Mouse (Mus musculus) neural tube, embryonic 12.5 days (tissue): Measurements from ENCODE around the gene Olfr960. TPM values are rescaled to one million over a fixed set of nuclear protein-coding genes. Genes with fewer than 3 reads are reported as not detected.

Experiments used
- ATAC-seq: fragments of 200-750 bp; cut with Nextera tagmentation; 2 replicates; pipeline ENCODE4 v1.8.0; 2017; ENCODE audit warnings: low read depth, mild to moderate bottlenecking, moderate TSS enrichment, moderate library complexity; ENCODE audit not compliant: low FRiP score
- H3K27ac ChIP-seq: fragments of 300-500 bp; sonication (generic); 2 replicates; pipeline ENCODE4 v1.5.1; 2016
- H3K27me3 ChIP-seq: fragments of 300-500 bp; sonication (generic); replicated peaks from 2 replicates; pipeline ENCODE4 v1.6.1; 2016; ENCODE audit warnings: mild to moderate bottlenecking
- H3K36me3 ChIP-seq: fragments of 300-500 bp; sonication (generic); 2 replicates; pipeline ENCODE4 v1.6.1; 2016; ENCODE audit warnings: mild to moderate bottlenecking
- H3K4me1 ChIP-seq: fragments of 300-500 bp; sonication (generic); 2 replicates; pipeline ENCODE4 v1.6.1; 2016
- H3K4me2 ChIP-seq: fragments of 300-500 bp; sonication (generic); replicated peaks from 2 replicates; pipeline ENCODE4 v1.6.1; 2016; ENCODE audit warnings: mild to moderate bottlenecking
- H3K4me3 ChIP-seq: fragments of 300-500 bp; sonication (generic); 2 replicates; pipeline ENCODE4 v1.5.1; 2016
- H3K9ac ChIP-seq: fragments of 300-500 bp; sonication (generic); 2 replicates; pipeline ENCODE4 v1.6.1; 2016; ENCODE audit warnings: mild to moderate bottlenecking
- H3K9me3 ChIP-seq: fragments of 300-500 bp; sonication (generic); 2 replicates; pipeline ENCODE4 v1.6.1; 2016; ENCODE audit warnings: mild to moderate bottlenecking
- WGBS: fragments of 180-500 bp; shearing (Covaris S2); methylation state at CpG from one replicate; pipeline ENCODE4 v1.1.7; 2016; 5-methylcytosine and 5-hydroxymethylcytosine counted together
- polyA plus RNA-seq: library from polyadenylated mRNA; unstranded; fragments of >200 nt; fragmentation: Nextera tagmentation; extraction: Ambion mirVana; gene quantifications from 2 replicates; pipeline ENCODE4 v1.2.1, GENCODE M21; 2016

The Olfr960 gene
- polyA plus RNA-seq, 1 experiment from 2014 or later, result not detected

DNA sequence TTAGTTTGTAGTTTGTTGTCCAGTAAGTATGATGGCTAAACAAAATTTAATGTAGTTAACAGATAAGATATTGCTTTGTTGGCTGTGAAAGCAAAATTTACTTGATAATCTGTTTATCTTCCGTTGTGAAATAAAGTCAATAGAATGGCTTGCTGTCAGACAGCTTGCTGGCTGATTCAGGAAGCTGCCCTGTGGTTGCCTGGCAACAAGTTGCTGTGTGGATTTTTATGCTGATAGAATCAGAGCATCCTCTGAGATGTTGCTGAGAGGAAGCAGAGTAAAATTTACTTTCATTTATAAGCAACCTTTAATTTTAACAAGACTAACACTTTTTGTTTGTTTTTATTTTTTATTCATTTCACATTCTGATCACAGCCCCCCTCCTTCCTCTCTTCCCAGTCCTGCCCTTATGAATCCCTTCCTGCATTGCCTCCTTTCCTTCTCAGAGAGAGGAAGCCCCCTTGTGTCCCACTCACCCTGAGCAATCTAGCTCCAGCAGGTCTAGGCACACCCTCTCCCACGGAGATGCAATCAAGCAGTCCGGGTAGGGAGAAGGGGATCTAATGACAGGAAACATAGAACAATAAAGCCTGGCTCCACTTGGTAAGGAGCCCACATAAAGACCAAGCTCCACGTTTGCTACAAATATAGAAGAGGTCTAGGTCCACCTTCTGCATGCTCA, 12.9 kb downstream of the Olfr960 start:
- Histone ChIP-seq H3K27ac (no peak overlapping the region), H3K9me3 (no peaks in the 10 kb centered on the region), H3K27me3 (no peaks in the 10 kb centered on the region), H3K4me3 (no peak overlapping the region), H3K4me1 (no peaks in the 10 kb centered on the region), H3K9ac (no peak overlapping the region), H3K4me2 (no peak overlapping the region), H3K36me3 (no peaks in the 10 kb centered on the region)
- no peak for ATAC-seq
- WGBS, result 15% methylated on average over 4 of the region's 4 CpGs

DNA sequence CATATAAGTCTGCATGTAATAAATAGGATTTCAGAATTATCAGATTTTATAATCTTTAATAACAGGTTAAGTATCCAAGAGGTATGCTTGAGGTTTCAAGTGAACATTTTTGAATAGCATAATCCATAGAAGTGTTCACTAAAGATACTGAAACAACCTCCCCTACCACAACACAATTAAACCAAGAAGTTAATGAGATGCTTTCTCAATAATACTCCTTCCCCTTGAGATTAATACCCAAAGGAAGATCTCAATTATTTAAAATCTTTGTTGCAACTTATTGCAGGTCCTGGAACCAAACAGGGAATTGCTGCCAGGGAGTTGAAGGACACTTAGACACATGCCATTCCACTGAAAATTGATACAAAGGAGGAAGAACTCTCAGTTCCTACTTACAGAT, 23.6 kb downstream of the Olfr960 start, which contains the start of gene Olfr961:
Gene Olfr961, plus strand, starts transcription at position 301 of the 400 bp plus-strand sequence.
- Histone ChIP-seq H3K27me3 (no peaks in the 10 kb centered on the region), H3K4me2 (no peak within 1 kb of the TSS), H3K27ac (no peak within 1 kb of the TSS), H3K36me3 (no peaks in the 10 kb centered on the region), H3K4me1 (no peaks in the 10 kb centered on the region), H3K4me3 (no peak within 1 kb of the TSS), H3K9ac (no peak within 1 kb of the TSS), H3K9me3 (no peaks in the 10 kb centered on the region)
- ATAC-seq, result no peak

DNA sequence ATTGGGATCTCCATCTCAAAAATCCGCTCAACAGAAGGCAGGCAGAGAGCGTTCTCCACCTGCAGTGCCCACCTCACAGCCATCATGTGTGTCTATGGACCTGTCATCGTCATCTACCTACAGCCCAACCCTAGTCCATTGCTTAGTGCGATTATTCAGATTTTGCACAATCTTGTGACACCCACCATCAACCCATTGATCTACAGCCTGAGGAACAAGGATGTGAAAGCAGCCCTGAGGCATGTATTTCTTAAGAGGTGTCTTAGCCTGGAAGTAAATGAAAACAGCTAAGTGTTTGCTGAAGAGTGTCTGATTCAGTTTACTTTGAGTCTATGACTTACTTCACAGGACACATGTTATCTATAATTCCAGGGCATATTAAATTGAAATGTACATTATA, 26.2 kb downstream of the Olfr960 start:
- Histone ChIP-seq H3K4me1 (no peaks in the 10 kb centered on the region), H3K9me3 (no peaks in the 10 kb centered on the region), H3K9ac (no peak overlapping the region), H3K27ac (no peak overlapping the region), H3K4me3 (no peak overlapping the region), H3K36me3 (no peaks in the 10 kb centered on the region), H3K27me3 (no peaks in the 10 kb centered on the region), H3K4me2 (no peak overlapping the region)
- WGBS, result 99% methylated on average over 4 of the region's 4 CpGs
- no peak for ATAC-seq

DNA sequence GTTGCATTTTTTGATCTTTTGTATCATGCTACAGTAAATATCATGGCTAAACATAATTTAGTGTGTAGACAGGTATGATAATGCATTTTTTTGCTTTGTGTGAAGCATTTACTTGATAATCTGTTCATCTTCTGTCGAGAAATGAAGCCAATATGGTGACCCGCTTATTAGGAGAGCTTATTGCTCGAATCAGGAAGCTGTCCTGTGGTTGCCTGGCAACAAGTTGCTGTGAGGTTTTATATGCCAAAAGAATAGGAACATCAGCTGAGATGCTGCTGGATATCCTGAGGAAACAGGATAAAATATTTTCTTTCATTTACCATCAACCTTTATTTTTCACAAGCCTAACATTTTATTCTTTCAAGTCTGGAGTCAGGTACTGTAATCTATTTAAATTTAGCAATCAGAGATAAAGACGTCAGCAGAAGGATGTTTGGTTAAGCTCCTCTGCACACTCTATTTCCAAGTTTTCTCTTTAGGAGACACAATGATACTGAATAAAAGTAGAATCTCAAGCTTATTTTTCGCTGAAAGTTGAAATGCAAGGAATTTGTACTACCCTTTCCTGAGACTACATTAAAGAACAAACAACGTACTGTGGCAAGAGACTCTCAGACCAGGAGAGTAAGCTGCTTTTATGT, 33.7 kb downstream of the Olfr960 start:
- no peaks in the 10 kb centered on the region for H3K36me3 ChIP-seq
- no peak overlapping the region for H3K4me2 ChIP-seq
- H3K27me3 ChIP-seq, result no peaks in the 10 kb centered on the region
- WGBS, result 82% methylated on average over 6 of the region's 6 CpGs
- no peak for ATAC-seq
- H3K27ac ChIP-seq, result no peak overlapping the region
- H3K4me1 ChIP-seq, result no peaks in the 10 kb centered on the region
- H3K9me3 ChIP-seq, result no peaks in the 10 kb centered on the region
- H3K4me3 ChIP-seq, result no peak overlapping the region
- no peak overlapping the region for H3K9ac ChIP-seq

DNA sequence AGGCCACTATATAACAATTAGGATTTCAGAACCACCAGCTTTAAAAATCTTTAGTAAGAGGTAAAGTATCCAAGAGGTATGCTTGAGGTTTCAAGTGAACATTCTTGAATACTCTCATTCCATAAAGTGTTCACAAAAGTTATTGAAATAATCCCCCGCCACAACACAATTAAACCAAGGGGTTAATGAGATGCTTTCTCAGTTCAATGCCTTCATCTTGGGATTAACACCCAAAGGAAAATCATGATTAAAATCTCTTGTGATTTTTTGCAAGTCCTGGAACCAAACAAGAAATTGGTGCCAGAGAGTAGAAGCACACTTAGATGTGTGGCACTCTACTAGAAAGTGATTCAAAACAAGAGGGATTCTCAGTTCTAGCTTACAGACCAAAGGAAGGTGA, 45.7 kb downstream of the Olfr960 start, which contains the start of gene Olfr963:
Gene Olfr963, plus strand, starts transcription at position 301 of the 400 bp plus-strand sequence.
- no peak within 1 kb of the TSS for H3K27ac ChIP-seq
- H3K36me3 ChIP-seq, result no peaks in the 10 kb centered on the region
- no peaks in the 10 kb centered on the region for H3K4me1 ChIP-seq
- ATAC-seq, result no peak
- no peak within 1 kb of the TSS for H3K9ac ChIP-seq
- no peaks in the 10 kb centered on the region for H3K9me3 ChIP-seq
- no peaks in the 10 kb centered on the region for H3K27me3 ChIP-seq
- no peak within 1 kb of the TSS for H3K4me3 ChIP-seq
- WGBS, result 89% methylated on average over 1 of the region's 1 CpGs
- H3K4me2 ChIP-seq, result no peak within 1 kb of the TSS

DNA sequence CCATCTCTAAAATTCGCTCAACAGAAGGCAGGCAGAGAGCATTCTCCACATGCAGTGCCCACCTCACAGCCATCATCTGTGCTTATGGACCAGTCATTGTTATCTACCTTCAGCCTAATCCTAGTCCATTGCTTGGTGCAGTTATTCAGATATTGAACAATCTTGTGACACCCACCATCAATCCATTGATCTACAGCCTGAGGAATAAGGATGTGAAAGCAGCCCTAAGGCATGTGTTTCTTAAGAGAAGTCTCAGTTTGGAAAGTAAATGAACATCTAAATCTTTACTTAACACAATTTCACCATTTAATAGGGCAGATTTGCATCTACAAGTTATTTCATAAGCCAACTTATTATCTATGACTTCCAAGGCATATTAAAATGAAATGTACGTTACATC, 48.5 kb downstream of the Olfr960 start:
- H3K4me3 ChIP-seq, result no peak overlapping the region
- no peaks in the 10 kb centered on the region for H3K9me3 ChIP-seq
- no peak overlapping the region for H3K9ac ChIP-seq
- no peaks in the 10 kb centered on the region for H3K4me1 ChIP-seq
- H3K27ac ChIP-seq, result no peak overlapping the region
- no peaks in the 10 kb centered on the region for H3K27me3 ChIP-seq
- 78% methylated on average over 2 of the region's 2 CpGs for WGBS
- H3K4me2 ChIP-seq, result no peak overlapping the region
- no peak for ATAC-seq
- H3K36me3 ChIP-seq, result no peaks in the 10 kb centered on the region

Other genes starting within 250 kb of the Olfr960 start
- gene Olfr951, start 234.0 kb upstream of the Olfr960 start, polyA plus RNA-seq, result not detected in 2 replicates
- not detected in 2 replicates for gene Olfr952, start 194.2 kb upstream of the Olfr960 start, polyA plus RNA-seq
- not detected in 2 replicates for gene Olfr954, start 164.7 kb upstream of the Olfr960 start, polyA plus RNA-seq
- gene Olfr955, start 149.4 kb upstream of the Olfr960 start, polyA plus RNA-seq, result not detected in 2 replicates
- gene Olfr44, start 127.4 kb upstream of the Olfr960 start, polyA plus RNA-seq, result not detected in 2 replicates
- not detected in 2 replicates for gene Olfr957, start 105.6 kb upstream of the Olfr960 start, polyA plus RNA-seq
- not detected in 2 replicates for gene Olfr958, start 67.3 kb upstream of the Olfr960 start, polyA plus RNA-seq
- not detected in 2 replicates for gene Olfr959, start 45.8 kb upstream of the Olfr960 start, polyA plus RNA-seq
- gene AW551984, start 17.0 kb upstream of the Olfr960 start, polyA plus RNA-seq, result 26.1 and 26.5 TPM in 2 replicates
- not detected in 2 replicates for gene Olfr148, start 10.7 kb upstream of the Olfr960 start, polyA plus RNA-seq
- gene Olfr961, start 23.7 kb downstream of the Olfr960 start, polyA plus RNA-seq, result not detected in 2 replicates
- not detected in 2 replicates for gene Olfr963, start 45.8 kb downstream of the Olfr960 start, polyA plus RNA-seq
- gene Olfr149, start 85.7 kb downstream of the Olfr960 start, polyA plus RNA-seq, result not detected in 2 replicates
- gene Olfr965, start 90.0 kb downstream of the Olfr960 start, polyA plus RNA-seq, result not detected in 2 replicates
- not detected in 2 replicates for gene Olfr150, start 109.6 kb downstream of the Olfr960 start, polyA plus RNA-seq
- gene Olfr967, start 124.9 kb downstream of the Olfr960 start, polyA plus RNA-seq, result not detected in 2 replicates
- gene Olfr968, start 161.9 kb downstream of the Olfr960 start, polyA plus RNA-seq, result not detected in 2 replicates
- not detected in 2 replicates for gene Olfr969, start 169.6 kb downstream of the Olfr960 start, polyA plus RNA-seq
- gene Olfr970, start 187.5 kb downstream of the Olfr960 start, polyA plus RNA-seq, result not detected in 2 replicates
- gene Olfr971, start 215.5 kb downstream of the Olfr960 start, polyA plus RNA-seq, result not detected in 2 replicates
- not detected in 2 replicates for gene Olfr972, start 245.0 kb downstream of the Olfr960 start, polyA plus RNA-seq